Mouse (Mus musculus): ENCODE data around the gene 4930469K13Rik.

- TF ChIP-seq CTCF (IDR thresholded peaks at IDR 0.05; ENCODE audit: insufficient read depth, low read depth, low read length) (no peak), POLR2A (IDR thresholded peaks at IDR 0.05; ENCODE audit: insufficient read depth, low read depth, low read length) (no peak)
Measured at GRCm38 (mm10) chr11:34061740-34062139, 36.6 kb downstream of the 4930469K13Rik start.

Data from olfactory bulb, adult 2 months (tissue).